Mouse (Mus musculus): ENCODE results near the gene Nrtn. TPM values are rescaled to one million over a fixed set of nuclear protein-coding genes. Genes with fewer than 3 reads are reported as not detected.
A peak's percentile ranks its signal among the peaks of the same experiment; 100 is the strongest.

Nrtn gene
- polyA plus RNA-seq, 1 experiment = 44.4 TPM

DNA sequence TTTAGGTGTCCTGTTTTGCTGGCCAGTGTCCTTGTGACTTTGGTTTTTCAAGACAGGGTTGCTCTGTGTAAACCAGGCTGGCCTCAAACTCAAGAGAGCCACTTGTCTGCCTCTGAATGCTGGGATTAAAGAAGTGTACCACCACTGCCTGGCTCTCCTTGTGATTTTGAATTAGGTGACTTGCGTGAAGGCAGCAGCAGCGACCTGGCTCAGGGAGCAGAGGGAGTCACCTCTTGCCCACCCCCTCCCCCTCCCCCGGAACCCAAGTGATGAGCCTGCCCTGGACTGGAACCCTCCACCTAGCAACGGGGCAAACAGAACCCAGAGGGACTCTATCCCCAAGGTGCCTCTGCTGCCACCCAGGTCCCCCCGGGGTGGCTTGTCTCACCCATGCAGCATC is 12.6 kb upstream of the Nrtn start, which contains the start of gene Prr22:
Gene Prr22, plus strand, starts transcription at position 301 of the 400 bp plus-strand sequence.
- Histone ChIP-seq H3K36me3 (ENCODE audit: control insufficient read depth, insufficient read depth, low read length) (no peaks in the 10 kb centered on the region), H3K27me3 (ENCODE audit: control insufficient read depth, insufficient read depth, low read length) (no peaks in the 10 kb centered on the region), H3K4me1 (replicated peaks; ENCODE audit: control insufficient read depth, insufficient read depth, low read length) (peaks cover 5% of the 10 kb centered on the region), H3K4me3 (ENCODE audit: control insufficient read depth, insufficient read depth, low read length) (no peak within 1 kb of the TSS), H3K27ac (ENCODE audit: control insufficient read depth, insufficient read depth, low read length) (no peak within 1 kb of the TSS)
- 93% methylated on average over 5 of the region's 5 CpGs for WGBS
- DNase-seq = no peak
- TF ChIP-seq CTCF (IDR thresholded peaks at IDR 0.05; ENCODE audit: borderline replicate concordance, control insufficient read depth, extremely low read depth, insufficient read depth, low read length, poor library complexity) = no peak
- TF ChIP-seq POLR2A (IDR thresholded peaks at IDR 0.05; ENCODE audit: control insufficient read depth, extremely low read depth, insufficient read depth, low read length, poor library complexity) = no peak

DNA sequence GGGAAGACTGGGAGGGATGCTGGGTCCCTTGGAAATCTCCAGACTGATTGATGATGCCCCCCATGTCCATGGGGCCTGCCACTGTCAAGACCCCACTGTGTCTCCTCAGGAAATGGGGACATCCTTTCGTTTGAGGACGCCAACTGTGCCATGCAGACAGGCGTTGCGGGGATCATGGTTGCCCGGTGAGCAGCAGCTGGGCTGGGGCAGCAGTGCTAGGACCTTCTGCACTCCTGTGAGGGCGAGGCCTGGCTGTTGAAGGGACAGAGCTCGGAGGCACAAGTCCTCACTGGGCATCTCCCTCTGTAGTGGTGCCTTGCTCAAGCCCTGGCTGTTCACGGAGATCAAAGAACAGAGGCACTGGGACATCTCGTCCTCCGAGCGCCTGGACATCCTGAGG is 11.6 kb upstream of the Nrtn start:
- no peaks in the 10 kb centered on the region for H3K27me3 ChIP-seq (ENCODE audit: control insufficient read depth, insufficient read depth, low read length)
- no peak for DNase-seq
- no peak overlapping the region for H3K4me3 ChIP-seq (ENCODE audit: control insufficient read depth, insufficient read depth, low read length)
- 96% methylated on average over 11 of the region's 11 CpGs for whole genome bisulfite sequencing
- TF ChIP-seq POLR2A (IDR thresholded peaks at IDR 0.05; ENCODE audit: control insufficient read depth, extremely low read depth, insufficient read depth, low read length, poor library complexity) (no peak), CTCF (IDR thresholded peaks at IDR 0.05; ENCODE audit: borderline replicate concordance, control insufficient read depth, extremely low read depth, insufficient read depth, low read length, poor library complexity) (no peak)
- H3K4me1 ChIP-seq (replicated peaks; ENCODE audit: control insufficient read depth, insufficient read depth, low read length) = peaks cover 8% of the 10 kb centered on the region
- H3K36me3 ChIP-seq (ENCODE audit: control insufficient read depth, insufficient read depth, low read length) = no peaks in the 10 kb centered on the region
- H3K27ac ChIP-seq (ENCODE audit: control insufficient read depth, insufficient read depth, low read length) = no peak overlapping the region

DNA sequence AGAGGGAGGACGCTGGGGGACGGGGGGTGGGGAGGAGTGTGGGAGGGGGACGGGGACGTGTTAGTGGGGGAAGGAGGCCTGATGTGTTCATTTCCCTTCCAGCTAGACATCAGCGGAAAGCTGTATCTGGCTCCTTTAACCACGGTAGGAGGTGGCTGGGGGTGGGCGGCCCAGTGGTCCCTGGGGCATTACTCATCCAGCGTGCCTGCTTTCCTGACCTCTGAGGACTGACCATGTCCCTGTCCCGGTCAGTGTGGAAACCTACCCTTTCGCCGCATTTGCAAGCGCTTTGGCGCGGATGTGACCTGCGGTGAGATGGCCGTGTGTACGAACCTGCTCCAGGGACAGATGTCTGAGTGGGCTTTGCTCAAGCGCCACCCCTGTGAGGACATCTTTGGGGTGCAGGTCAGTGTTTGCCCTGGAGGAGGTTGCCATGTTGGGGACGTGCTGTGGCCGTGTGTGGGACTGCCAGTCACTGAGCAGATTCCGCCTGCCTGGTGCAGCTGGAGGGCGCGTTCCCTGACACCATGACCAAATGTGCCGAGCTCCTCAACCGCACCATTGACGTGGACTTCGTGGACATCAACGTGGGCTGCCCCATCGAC is 10.3 kb upstream of the Nrtn start:
- TF ChIP-seq CTCF (IDR thresholded peaks at IDR 0.05; ENCODE audit: borderline replicate concordance, control insufficient read depth, extremely low read depth, insufficient read depth, low read length, poor library complexity) (no peak), POLR2A (IDR thresholded peaks at IDR 0.05; ENCODE audit: control insufficient read depth, extremely low read depth, insufficient read depth, low read length, poor library complexity) (no peak)

DNA sequence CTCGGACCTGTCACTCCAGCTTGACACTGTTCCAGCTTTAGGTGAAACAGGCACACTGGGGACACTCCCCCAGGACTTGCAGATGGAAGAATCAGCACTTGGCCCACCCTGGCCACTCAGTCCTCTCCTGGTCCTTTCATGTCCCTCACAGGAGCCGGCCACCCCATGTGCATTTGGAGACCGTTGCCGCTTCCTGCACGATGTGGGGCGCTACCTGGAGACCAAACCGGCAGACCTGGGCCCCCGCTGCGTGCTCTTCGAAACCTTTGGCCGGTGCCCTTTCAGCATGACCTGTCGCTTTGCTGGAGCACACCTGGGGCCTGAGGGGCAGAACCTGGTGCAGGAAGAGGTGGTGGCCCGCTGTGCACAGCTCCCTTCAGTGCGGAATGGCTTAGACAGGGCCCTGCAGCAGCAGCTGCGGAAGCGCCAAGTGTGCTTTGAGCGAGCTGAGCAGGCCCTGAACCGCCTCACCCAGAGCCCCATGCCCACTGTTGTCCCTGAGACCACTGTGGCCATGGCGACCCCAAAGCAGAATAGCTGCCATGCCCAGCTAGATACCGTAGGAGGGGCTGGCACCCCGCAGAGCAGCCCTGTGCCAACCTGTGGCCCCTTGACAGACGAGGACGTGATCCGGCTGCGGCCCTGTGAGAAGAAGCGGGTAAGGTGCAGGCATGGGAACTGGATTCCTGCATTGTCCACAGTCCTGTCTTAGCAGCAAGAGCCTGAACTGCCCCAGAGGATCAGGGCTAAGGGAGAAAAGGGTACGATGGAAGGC is 9.5 kb upstream of the Nrtn start:
- no peak for TF ChIP-seq POLR2A (IDR thresholded peaks at IDR 0.05; ENCODE audit: control insufficient read depth, extremely low read depth, insufficient read depth, low read length, poor library complexity)
- no peak for TF ChIP-seq CTCF (IDR thresholded peaks at IDR 0.05; ENCODE audit: borderline replicate concordance, control insufficient read depth, extremely low read depth, insufficient read depth, low read length, poor library complexity)

More for the DNA sequence above, 10.3 kb upstream of the Nrtn start:
- H3K4me1 ChIP-seq (replicated peaks; ENCODE audit: control insufficient read depth, insufficient read depth, low read length) = peaks cover 17% of the 10 kb centered on the region
- no peak overlapping the region for H3K4me3 ChIP-seq (ENCODE audit: control insufficient read depth, insufficient read depth, low read length)
- H3K27me3 ChIP-seq (ENCODE audit: control insufficient read depth, insufficient read depth, low read length) = no peaks in the 10 kb centered on the region
- H3K36me3 ChIP-seq (ENCODE audit: control insufficient read depth, insufficient read depth, low read length) = no peaks in the 10 kb centered on the region
- 97% methylated on average over 29 of the region's 29 CpGs for WGBS
- no peak overlapping the region for H3K27ac ChIP-seq (ENCODE audit: control insufficient read depth, insufficient read depth, low read length)
- no peak for DNase-seq

DNA sequence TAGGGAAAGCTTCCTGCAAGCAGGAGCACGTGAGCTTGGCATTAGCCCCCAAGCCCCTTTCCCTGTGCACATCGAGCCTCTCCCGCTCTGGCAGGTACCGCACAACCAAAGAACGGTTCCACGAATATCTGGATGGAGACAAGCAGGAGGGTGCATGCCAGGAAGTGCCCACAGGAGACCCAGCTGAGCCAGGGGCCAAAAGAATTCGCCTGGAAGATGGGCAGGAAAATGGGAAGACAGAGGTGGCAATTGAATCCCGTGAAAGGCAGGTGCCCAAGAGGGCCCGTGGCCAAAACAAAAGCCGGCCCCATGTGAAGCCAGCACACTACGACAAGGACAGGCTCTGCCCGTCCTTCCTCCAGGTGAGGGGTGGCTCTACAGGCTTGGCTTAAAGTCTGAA is 8.1 kb upstream of the Nrtn start:
- no peak for DNase-seq
- Histone ChIP-seq H3K36me3 (ENCODE audit: control insufficient read depth, insufficient read depth, low read length) (no peaks in the 10 kb centered on the region), H3K27me3 (ENCODE audit: control insufficient read depth, insufficient read depth, low read length) (no peaks in the 10 kb centered on the region), H3K4me3 (ENCODE audit: control insufficient read depth, insufficient read depth, low read length) (peak overlapping the region; percentile 70), H3K4me1 (replicated peaks; ENCODE audit: control insufficient read depth, insufficient read depth, low read length) (peaks cover 31% of the 10 kb centered on the region), H3K27ac (ENCODE audit: control insufficient read depth, insufficient read depth, low read length) (no peak overlapping the region)
- WGBS = 55% methylated on average over 12 of the region's 12 CpGs
- TF ChIP-seq CTCF (IDR thresholded peaks at IDR 0.05; ENCODE audit: borderline replicate concordance, control insufficient read depth, extremely low read depth, insufficient read depth, low read length, poor library complexity) (no peak), POLR2A (IDR thresholded peaks at IDR 0.05; ENCODE audit: control insufficient read depth, extremely low read depth, insufficient read depth, low read length, poor library complexity) (no peak)

More for the DNA sequence above, 9.5 kb upstream of the Nrtn start:
- DNase-seq = no peak
- no peaks in the 10 kb centered on the region for H3K27me3 ChIP-seq (ENCODE audit: control insufficient read depth, insufficient read depth, low read length)
- 98% methylated on average over 27 of the region's 27 CpGs for WGBS
- H3K36me3 ChIP-seq (ENCODE audit: control insufficient read depth, insufficient read depth, low read length) = no peaks in the 10 kb centered on the region
- peaks cover 22% of the 10 kb centered on the region for H3K4me1 ChIP-seq (replicated peaks; ENCODE audit: control insufficient read depth, insufficient read depth, low read length)
- H3K27ac ChIP-seq (ENCODE audit: control insufficient read depth, insufficient read depth, low read length) = no peak overlapping the region
- H3K4me3 ChIP-seq (ENCODE audit: control insufficient read depth, insufficient read depth, low read length) = no peak overlapping the region

DNA sequence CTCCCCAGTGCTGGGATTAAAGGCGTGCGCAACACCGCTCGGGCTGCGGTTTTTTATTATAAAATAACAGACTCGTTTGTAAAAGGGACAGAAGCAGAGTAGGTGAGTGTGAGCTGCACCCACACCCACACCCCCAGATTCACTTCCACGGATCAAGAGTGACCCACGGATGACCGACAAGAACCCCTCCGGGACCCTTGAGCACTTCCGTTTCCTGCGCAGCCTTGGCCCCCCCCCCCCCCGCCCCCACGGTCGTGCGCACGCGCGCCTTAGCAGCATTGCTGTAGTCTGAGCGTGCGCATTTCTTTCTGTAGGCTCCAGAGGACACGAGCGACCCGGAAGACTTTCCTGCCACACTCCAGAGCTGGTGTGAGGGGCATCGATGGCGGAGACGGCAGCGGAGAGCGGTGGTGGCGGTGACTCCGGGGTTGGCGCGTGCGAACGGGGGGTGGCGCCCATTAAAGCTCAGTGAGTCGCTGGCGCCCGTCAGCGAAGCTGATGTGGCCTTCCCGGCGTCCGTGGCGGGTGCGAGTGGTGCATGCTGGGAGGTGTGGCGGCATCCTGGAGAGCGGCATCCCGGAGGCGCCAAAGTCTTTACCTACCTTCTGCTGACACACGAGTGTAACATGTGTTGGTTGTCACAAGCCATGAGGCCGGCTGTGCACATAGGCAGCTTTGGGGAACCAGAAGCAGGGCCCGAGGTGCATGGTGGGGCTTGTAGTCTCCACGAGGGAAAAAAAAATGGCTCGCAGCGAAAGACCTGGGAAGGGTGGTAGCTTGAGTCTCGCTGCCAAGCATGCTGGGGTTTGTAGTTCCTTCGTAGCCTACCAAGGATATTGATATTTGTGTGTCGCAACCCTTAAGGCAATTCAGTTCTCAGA is 7.4 kb upstream of the Nrtn start, which contains the start of gene Dus3l:
Gene Dus3l, plus strand, starts transcription at position 284 of the 881 bp plus-strand sequence.
- DNase-seq = peak; percentile 87
- Histone ChIP-seq H3K36me3 (ENCODE audit: control insufficient read depth, insufficient read depth, low read length) (no peaks in the 10 kb centered on the region), H3K4me1 (replicated peaks; ENCODE audit: control insufficient read depth, insufficient read depth, low read length) (peaks cover 31% of the 10 kb centered on the region), H3K4me3 (ENCODE audit: control insufficient read depth, insufficient read depth, low read length) (peak within 1 kb of the TSS; percentile 70), H3K27me3 (ENCODE audit: control insufficient read depth, insufficient read depth, low read length) (no peaks in the 10 kb centered on the region), H3K27ac (ENCODE audit: control insufficient read depth, insufficient read depth, low read length) (peak within 1 kb of the TSS; percentile 86)
- WGBS = under 1% methylated on average over 58 of the region's 58 CpGs
- TF ChIP-seq POLR2A (IDR thresholded peaks at IDR 0.05; ENCODE audit: control insufficient read depth, extremely low read depth, insufficient read depth, low read length, poor library complexity) = 0 out of 2 replicates have a peak, but pooled peaks have one; percentile 36
- TF ChIP-seq CTCF (IDR thresholded peaks at IDR 0.05; ENCODE audit: borderline replicate concordance, control insufficient read depth, extremely low read depth, insufficient read depth, low read length, poor library complexity) = peak; percentile 24; the same call in 1 of the 2 replicates
